Mouse (Mus musculus): ENCODE measurements around the gene Cybrd1.

Cybrd1 gene
- long read RNA-seq, experiment 1, result 0 reads
- long read RNA-seq, experiment 2, result 0 reads

- intact Hi-C loops (cut with DNase I), result no loop called here
Measured at GRCm38 (mm10) chr2:71117797-71118708, at the start of gene Cybrd1. Gene Cybrd1, plus strand, starts transcription at chr2:71117923.

- intact Hi-C loops (cut with DNase I), result no loop called here
Measured at GRCm38 (mm10) chr2:71071601-71072000, 46.1 kb upstream of the Cybrd1 start.

GRCm38 (mm10) chr2:71073330-71073729 is 44.4 kb upstream of the Cybrd1 start:
- intact Hi-C loops (cut with DNase I), result no loop called here

- intact Hi-C loops (cut with DNase I), result no loop called here
Measured at GRCm38 (mm10) chr2:71073828-71074227, 43.9 kb upstream of the Cybrd1 start.

GRCm38 (mm10) chr2:71082416-71082815 is 35.3 kb upstream of the Cybrd1 start:
- intact Hi-C loops (cut with DNase I), result no loop called here

GRCm38 (mm10) chr2:71083454-71084193 is 34.1 kb upstream of the Cybrd1 start:
- intact Hi-C loops (cut with DNase I), result no loop called here

GRCm38 (mm10) chr2:71089766-71090165 is 28.0 kb upstream of the Cybrd1 start:
- intact Hi-C loops (cut with DNase I), result no loop called here

GRCm38 (mm10) chr2:71090660-71091445 is 26.9 kb upstream of the Cybrd1 start:
- intact Hi-C loops (cut with DNase I), result no loop called here

- intact Hi-C loops (cut with DNase I), result no loop called here
Measured at GRCm38 (mm10) chr2:71096170-71096569, 21.6 kb upstream of the Cybrd1 start.

GRCm38 (mm10) chr2:71102621-71103291 is 15.0 kb upstream of the Cybrd1 start:
- intact Hi-C loops (cut with DNase I), result no loop called here

- intact Hi-C loops (cut with DNase I), result no loop called here
Measured at GRCm38 (mm10) chr2:71103292-71103680, 14.4 kb upstream of the Cybrd1 start.

GRCm38 (mm10) chr2:71104696-71105095 is 13.0 kb upstream of the Cybrd1 start:
- intact Hi-C loops (cut with DNase I), result no loop called here

GRCm38 (mm10) chr2:71105469-71106215 is 12.1 kb upstream of the Cybrd1 start:
- intact Hi-C loops (cut with DNase I), result no loop called here

GRCm38 (mm10) chr2:71107225-71107624 is 10.5 kb upstream of the Cybrd1 start:
- intact Hi-C loops (cut with DNase I), result no loop called here

- intact Hi-C loops (cut with DNase I), result no loop called here
Measured at GRCm38 (mm10) chr2:71108541-71108940, 9.2 kb upstream of the Cybrd1 start.

- intact Hi-C loops (cut with DNase I), result no loop called here
Measured at GRCm38 (mm10) chr2:71113489-71114171, 4.1 kb upstream of the Cybrd1 start.

- intact Hi-C loops (cut with DNase I), result no loop called here
Measured at GRCm38 (mm10) chr2:71116151-71116550, 1.6 kb upstream of the Cybrd1 start.

GRCm38 (mm10) chr2:71120844-71121243 is 3.1 kb downstream of the Cybrd1 start:
- intact Hi-C loops (cut with DNase I), result no loop called here

GRCm38 (mm10) chr2:71121406-71121805 is 3.7 kb downstream of the Cybrd1 start:
- intact Hi-C loops (cut with DNase I), result no loop called here

All from adrenal gland (tissue).